Mouse (Mus musculus) cerebellum, adult 2 months (tissue): ENCODE measurements at regions not wholly inside any gene's neighbourhood (a gene's known extent, or its start where the extent isn't known, plus 50 kb on each side); places are given as distances from the start of the nearest gene placed in this dataset.

Experiments
- CTCF ChIP-seq: fragments of 200-500 bp; IDR thresholded peaks from 2 replicates; pipeline ENCODE4 v1.5.1; 2011; ENCODE audit warnings: low read depth, mild to moderate bottlenecking, control low read depth, low read length, moderate library complexity, borderline replicate concordance; ENCODE audit not compliant: insufficient read depth
- POLR2A ChIP-seq: fragments of 200-500 bp; IDR thresholded peaks from 2 replicates; pipeline ENCODE4 v1.6.1; 2011; ENCODE audit warnings: low read length, control low read depth, borderline replicate concordance; ENCODE audit not compliant: insufficient read depth

- 0 out of 2 replicates have a peak, but pooled peaks have one; percentile 4 for TF ChIP-seq POLR2A
- TF ChIP-seq CTCF, result no peak
Observed at GRCm38 (mm10) chr16:49980178-49980646, 179.9 kb downstream of the Cd47 start.
